Mouse (Mus musculus): ENCODE data around the gene Wars2.

Gene Wars2

DNA sequence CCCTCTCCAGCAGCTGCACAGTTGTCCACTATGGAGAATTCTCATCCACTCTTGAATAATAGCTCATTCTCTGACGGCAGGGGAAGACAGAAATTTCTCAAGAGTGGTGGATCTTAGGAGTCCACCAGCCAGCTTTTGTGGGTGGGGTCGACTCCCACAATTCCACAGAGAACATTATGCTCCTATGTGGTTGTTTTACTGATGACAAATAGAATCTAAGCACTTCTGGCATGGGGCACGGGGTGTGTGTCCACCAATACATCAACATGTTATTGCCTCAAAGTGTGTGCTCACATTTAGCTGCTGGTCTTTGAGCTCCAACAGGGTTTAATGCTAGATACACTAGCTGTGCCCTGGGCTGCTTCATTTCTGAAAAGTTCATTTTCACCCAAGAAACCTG, 105.8 kb downstream of the Wars2 start:
- intact Hi-C loops (cut with DNase I): no loop called here

DNA sequence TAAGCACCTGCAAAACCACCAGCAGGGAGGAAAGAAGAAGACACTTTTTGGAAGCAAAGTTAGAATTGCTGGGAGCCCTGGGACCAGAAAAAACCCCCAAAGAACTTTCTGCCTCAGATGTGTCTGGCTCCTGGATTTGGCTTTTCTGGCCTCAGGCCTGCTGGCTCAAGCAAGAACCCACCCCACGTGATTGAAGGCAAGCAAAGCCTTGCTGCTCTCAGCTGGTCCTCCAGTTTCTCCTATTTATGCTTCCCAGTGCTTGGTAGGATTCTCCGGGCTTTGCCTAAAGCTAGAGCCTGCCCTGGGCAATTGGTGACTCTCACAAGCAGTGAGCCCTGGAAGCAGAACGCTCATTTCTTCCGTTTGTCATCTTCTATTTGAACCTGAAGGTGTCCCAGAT, 106.7 kb downstream of the Wars2 start:
- intact Hi-C loops (cut with DNase I): no loop called here

DNA sequence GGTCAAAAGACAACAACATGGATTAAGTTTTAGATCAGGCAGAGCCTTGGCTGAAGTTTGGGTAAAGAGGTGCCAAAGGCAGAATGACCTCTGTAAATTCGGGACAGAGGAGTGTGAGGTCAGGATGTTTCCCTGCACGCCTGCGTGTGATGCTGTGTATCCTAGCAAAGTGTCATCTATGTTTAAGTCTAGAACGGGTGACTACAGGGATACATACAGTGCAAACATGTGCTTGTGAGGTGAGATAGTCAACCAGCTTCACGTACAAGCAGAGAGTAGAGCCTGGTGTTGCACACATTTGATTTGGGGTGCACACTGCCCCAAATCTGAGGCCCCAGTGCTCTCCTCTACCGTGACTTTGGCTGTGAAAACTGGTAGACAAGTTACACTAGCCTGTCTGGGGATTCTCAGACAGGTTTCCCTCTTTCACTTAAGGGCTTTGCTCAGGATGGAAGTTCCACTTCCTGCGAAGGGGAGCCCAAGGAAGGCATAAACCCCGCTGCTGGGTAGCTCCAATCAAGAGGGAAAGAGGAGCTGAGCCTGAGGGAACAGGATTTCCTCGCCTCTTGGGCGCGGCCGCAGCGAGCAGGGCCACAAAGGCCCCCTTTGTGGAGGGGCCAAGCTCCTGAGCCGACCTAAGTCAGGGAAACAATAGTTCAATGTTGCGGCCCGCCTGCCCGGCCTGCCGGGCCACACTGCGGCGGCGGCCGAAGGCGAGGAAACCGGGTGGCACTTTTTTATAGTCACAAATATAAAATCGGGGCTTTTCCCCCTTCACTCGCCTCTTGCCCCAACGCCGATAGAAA, 107.3 kb downstream of the Wars2 start:
- intact Hi-C loops (cut with DNase I): no loop called here

DNA sequence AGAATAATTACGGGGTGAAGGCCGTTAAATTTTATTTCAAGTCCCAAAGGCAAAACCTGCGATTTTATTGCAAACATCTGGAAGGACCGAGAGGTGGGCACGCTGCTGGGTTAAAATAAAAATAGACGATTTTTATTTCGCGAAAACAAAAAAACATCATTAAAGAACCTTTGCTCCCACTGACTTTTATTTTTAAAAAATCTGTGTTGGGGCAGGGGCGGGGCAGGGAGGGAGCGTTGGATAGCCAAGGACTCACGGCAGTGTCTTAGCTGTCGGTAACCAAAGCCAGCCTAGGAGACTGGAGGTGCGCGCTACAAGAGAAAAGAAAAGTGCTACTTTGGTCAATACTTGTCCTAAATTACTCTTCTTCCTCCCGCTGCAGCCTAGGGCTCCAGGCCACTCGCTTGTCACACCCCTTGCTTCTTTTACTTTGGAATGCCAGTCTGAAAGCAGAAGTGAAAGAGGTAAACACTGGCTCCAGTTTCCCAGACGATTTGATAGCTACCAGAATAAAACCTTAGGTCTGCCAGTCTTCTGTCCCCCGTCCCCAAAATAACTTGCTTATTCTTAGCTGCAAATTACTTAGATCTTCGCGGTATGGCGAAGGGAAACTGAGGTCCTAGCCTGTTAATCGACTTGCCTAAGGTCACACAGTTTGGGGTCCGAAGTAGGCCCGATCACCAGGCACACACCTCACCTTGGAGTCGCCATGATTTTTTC, 108.1 kb downstream of the Wars2 start:
- intact Hi-C loops (cut with DNase I): no loop called here

DNA sequence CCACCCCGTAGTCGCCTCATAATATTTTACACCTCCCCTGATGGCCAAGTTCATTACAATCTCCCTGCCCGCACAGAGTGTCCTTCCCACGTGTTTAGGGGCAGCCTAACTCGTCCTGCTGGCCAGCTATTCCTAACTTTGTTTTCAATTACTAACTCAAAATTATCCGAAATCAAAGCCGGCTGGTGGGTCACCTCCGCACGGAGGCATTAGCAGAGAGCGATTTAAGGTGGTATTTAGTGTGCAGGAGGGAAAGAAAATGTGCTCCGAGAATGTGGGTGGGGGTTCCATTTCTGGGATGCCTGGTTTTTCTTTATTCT, 108.6 kb downstream of the Wars2 start:
- intact Hi-C loops (cut with DNase I): no loop called here

DNA sequence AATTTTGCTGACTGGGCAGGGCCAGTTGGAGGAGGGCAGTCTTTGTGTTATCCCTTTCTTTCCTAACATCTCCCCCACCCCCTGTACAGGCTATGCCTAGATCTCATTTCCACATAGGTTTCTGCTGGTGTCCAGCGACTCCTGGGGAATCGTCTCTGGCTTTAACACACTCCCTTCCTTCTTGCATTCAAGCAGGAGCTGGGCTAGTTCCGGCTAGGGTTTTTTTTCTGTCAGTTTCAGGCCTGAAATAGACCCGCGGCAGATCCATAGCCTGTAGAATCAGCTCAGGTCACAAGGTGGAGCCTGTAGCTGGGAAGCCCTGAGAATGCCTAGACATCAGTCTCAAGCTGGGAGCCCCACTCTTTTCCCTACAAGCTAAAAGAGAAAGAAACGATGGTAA, 109.0 kb downstream of the Wars2 start:
- intact Hi-C loops (cut with DNase I): no loop called here

DNA sequence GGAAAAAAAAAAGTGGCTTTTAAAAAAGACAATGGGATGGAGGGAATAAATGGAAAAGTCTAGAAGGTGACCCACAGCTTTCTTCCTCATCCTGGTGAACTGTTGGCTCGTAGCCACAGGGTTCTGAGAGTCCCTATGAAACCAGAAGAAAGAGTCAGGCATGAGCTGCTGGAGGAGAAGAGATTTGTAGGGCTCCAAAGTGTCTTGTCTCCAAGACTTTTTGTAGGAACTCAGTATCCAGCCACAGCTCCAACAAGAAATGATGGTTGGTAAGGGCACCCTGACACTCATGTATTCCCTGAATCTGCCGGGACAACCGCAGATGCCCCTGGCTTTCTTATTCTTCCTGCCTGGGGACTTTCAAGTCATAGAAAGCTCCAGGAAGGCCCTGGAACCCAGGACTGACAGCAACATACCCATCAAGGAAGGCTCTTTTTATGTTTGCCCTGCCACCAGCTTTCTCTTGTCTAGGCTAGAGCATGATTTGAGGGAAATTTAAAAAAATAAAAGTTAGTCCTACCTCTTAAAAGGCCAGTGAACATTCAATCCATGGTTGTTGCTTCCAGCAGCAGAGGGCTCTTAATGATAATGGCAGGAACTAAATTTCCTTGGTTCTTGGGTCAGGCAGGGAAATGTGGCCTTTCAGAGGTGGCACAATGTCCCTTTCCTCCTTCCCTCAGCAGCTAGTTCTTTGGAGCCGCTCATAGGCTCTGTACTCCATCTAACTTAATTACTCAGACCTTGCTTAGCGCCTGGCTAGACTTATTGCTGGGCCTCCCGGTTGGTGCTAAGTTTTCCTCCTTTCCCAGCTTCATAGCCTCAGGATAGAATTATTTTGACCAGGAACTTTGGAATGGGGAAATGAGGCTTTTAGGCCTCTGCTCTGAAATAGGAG, 110.7 kb downstream of the Wars2 start:
- intact Hi-C loops (cut with DNase I): no loop called here

DNA sequence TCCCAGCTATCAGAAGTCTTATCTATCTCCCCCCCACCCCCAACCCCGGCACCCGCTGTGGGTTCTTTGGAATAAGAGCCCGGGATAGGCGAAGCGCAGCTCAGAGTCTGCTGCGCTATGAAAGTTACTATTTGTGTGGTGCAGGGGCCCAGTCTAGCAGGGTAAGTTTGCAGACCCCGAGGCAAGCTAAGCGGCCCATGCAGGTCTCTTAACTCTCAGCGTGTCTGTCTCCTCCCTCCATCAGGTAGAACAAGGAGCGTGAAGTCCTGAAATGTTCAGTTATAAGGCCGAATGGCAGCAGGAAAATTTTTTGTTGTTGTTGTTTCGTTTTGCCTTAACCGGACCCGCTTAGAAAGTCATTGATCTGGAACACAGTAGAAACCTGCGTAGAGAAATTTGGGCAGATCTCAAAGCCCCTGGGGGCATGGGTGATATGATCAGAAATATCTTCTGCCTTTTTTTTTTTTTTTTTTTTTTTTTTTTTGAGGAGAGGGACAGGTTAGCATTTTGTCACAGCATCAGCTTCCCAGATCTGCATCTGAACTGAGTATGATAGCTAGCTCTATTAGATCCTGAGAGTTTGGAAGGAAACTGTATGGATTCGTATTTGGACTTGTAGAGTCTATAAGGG, 111.7 kb downstream of the Wars2 start:
- intact Hi-C loops (cut with DNase I): no loop called here

DNA sequence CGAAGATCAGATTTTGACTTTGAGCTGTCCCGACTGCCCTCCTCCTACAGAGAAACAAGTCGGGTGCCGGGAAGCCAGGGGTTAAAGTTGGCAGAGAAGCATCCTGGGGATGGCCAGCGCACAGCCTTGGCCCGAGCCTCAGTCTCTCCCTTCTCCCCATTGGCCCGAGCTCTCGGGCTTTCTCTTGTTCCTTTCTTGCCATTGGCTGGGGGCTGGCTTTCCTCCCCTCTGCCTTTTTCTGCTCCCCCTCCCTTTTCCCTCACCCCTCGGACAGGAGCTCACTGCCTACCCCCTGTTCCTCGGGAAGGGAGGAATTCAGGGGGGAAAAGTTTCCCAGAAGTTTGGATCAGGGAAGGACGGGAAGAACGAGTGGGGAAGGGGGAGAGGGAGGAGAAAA, 112.2 kb downstream of the Wars2 start:
- intact Hi-C loops (cut with DNase I): no loop called here

DNA sequence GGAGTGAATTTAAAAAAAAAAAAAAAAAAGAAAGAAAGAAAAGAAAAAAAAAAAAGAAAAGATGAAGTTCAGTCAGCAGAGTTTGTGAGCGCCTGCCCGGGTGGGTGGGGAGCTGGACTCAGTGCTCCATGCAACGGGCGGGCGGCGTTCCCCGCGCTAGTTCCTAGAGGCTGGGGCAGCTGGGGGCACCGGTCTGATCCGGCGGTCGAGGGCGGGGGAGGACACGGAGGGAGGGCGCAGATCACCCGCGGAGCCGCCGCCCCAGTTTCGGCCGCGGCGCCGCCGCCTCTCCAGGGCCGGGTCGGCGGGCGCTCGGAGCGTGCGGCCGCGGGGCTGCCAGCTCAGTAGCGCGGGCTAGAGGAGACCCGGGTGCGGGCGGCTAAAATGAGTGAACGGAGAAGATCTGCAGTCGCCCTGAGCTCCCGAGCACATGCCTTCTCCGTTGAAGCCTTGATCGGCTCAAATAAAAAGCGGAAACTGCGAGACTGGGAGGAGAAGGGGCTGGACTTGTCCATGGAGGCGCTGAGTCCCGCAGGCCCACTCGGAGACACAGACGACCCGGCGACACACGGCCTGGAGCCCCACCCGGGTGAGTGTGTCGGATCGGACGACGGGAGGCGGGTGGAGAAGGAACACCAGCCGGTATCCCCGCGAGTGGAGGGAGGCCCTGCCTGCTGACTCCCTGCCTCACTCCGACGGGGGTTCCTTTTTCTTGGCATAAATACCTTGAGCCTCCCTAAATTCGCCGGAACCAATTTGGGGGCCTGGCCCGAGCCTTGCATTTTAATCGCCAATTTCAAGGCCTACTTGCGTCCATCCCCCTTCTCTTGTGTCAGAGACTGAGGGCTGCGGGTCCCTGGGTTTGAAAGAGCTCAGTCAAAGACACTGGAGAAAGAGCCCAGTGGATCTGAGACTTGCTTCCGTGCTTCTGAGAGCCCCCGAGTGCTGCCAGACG, 112.9 kb downstream of the Wars2 start:
- intact Hi-C loops (cut with DNase I): no loop called here

DNA sequence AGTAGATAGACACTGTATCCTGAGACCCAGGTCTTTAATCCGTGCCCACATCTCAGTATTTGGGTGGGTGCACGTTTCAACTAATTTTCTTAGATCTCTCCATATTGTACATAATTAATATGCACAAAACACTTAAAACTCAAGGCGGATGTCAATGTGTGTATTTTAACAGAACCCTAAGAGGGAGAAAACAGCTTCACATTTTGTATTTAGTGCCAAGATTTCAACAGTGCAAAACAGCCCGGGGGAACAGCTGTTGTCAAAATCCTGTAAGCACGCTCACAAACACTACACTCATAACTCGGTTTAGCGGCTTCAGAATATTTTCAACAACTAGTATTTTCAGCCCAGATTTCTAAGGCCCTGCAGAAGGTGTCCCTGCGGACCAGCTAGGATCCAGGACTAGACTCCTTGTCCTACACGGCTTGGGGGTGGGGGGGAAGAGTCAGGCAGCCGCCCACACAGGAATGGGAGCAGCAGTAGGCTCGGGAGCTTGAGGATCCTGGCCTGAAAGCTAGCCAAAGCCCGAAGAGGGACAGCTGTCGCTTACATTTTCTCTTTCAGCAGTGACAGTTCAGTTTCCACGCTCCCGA, 113.8 kb downstream of the Wars2 start:
- intact Hi-C loops (cut with DNase I): no loop called here

DNA sequence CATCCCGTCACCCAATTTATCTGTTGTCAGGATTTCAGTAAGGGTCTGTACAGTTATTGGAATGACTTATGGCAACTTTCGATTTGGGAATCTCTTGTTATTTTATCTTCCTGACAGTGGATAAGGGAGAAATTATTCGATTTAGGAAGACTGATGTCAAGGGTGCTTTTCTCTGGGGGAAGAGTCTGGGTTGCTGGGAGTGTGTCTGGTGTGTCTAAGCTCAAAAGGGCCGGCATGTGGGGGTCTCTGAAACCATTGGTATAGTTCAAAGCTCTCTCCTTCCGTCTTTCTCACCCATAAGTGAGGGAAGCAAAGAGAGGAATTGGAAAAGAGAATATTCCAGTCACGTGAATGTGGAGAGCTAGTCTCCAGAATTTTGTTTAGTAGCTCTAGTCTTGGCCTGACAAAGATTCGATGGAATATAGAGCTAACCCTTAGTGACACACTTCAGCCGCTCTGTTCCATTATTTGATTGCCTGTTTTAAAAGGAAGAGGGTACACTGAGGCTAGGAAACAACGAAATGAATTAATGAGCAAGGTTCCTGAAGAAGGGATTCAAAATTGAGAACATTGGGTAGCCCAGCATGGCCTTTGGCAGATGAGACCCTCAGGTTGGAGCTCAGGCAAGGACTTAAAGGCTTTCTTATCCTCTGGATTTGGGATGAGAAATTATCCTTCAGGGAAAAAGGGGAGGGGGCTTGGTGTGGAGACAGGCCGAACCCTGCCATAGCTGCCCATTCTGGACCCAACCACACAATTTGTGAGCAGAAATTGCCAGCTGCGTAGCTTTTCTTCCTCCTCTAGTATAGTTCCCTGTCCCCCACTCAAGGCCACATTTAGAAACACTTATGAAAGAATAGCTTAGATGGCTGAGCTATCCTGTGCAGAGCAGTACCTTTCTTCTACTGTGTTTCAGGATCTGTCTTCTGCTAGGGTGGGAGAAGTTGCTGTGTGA, 114.8 kb downstream of the Wars2 start:
- intact Hi-C loops (cut with DNase I): no loop called here

DNA sequence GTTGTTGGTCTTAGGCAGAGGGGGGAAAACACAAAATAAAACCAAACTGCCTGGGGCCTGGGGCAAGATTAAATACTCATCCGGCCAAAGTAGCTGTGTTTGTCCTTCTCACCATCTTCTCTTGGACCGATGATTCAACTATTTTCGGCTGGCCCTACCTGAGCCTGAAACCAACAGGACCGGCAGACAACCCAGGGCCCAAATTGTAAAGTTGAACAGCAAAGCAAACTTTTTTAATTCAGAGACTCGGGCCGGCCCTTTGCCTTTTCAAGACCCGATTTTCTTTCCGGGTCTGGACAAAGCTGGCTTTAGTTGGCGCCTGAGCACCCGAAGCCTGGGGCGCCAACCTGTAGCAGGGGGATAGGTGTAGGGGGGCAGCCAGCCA, 115.5 kb downstream of the Wars2 start:
- intact Hi-C loops (cut with DNase I): no loop called here

DNA sequence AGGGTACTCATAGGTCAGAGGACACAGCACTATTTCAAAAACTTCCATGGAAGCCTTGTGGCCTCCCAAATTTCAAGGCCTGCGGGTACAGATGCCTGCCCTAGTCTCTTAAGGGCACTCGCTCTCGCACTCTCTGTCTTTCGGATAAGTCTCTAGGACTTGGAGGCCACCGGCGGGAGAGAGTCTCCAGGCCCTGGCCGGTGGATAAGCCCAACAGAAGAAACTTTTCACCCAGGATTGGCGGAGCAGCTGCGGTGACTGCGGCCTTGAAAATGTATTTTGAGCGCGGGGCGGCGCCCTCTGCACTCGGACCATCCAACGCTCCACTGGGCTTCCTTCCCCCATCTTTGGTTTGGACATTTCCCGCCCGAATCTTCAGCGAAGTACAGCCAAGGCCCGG, 115.9 kb downstream of the Wars2 start:
- intact Hi-C loops (cut with DNase I): no loop called here

DNA sequence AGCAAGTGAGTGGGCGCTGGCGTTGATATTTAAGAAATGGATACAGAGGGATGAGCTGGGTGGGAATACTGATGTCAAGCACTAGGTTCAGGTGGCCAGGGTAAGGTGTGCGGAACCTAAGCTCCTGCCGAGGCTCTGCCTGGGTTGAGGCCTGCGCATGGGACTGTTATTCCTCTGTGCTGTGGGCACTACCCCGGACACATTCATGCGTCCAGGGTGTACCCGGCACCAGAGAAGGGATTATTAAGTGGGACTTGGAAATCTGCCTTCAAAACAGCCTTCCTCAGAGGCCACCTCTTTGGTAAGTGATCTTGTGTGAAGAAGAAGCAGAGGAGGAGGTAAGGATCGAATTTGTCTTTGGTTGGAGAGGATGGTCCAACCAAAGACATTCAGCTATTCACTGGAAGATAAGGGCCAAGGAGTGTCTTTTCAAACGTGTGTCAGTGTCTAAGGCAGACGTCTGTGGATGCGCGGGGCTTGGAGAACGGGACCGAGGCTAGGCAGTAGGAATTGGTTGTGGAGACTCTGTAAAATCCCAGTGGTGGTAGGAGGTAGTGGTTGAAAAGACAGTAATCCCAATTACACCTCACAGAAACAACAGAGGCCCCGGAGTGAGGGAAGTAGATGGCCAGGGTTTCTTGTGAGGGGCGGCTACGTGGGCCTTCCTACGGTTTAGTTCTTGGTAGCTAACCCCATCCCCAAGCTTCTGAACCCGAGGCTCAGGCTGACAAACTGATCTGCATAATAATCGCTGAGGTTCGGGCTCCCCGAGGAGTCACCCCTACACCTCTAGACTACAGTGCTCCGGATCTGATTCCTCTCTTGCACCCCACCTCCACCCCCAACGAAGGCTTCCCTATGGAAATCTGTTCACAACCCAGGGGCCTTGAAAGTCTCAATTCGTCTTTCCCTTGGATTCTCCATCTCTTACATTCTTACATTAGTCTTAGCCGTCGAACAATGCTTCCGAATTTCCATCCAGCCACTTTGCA, 117.0 kb downstream of the Wars2 start:
- intact Hi-C loops (cut with DNase I): no loop called here

DNA sequence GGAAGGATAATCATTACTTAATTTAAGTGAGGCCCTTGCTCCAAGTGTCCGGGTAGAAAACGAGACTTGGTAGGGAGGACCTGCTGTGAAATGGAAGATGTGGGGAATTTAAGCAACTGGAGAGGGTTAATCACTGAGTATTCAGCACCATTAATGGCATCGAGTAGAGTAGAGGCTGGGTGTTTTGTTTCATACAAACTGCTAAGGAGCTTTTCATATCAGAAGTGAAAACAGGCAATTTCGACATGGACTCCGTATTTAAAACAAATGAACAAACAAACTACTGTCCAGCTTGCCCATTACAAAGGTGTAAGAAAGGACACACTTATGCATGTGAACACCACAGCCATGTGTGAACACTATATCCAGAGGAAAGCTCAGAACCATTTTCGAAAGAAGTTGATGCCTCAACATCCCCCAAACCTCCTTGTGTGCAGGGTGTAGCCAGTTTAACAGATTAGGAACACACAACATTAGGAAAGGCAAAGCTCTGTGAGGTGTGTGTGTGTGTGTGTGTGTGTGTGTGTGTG, 118.9 kb downstream of the Wars2 start:
- intact Hi-C loops (cut with DNase I): no loop called here

DNA sequence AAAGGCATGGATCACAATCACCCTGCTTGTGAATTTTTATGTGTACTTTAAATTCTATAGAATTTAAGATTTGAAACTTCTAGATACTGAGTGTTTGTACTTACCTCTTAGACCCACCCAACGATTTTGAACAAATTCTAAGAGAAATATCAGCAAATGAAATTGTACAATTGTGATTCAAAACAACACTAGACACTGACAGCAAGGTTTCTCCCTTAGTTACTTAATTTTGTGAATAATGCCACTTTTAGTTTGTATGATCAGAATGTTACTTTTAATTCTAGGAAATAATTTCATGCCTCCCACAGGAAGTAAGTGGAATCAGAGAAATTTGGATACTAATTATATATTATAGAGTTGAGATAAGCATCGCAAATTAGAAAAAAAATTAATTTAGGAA, 119.5 kb downstream of the Wars2 start:
- intact Hi-C loops (cut with DNase I): no loop called here

Measured in adrenal gland (tissue).